Mouse (Mus musculus) midbrain, embryonic 14.5 days (tissue): ENCODE results near the gene Ppp2r5b. TPM values are rescaled to one million over a fixed set of nuclear protein-coding genes. Genes with fewer than 3 reads are reported as not detected.

Experiments
- ATAC-seq: fragments of 200-750 bp; cut with Nextera tagmentation; 2 replicates; pipeline ENCODE4 v1.8.0; 2017; ENCODE audit warnings: moderate number of reproducible peaks, moderate library complexity; ENCODE audit not compliant: low FRiP score, low TSS enrichment
- DNase-seq: peaks from one replicate; pipeline ENCODE4 v3.0.0-alpha.2; 2015
- H3K27ac ChIP-seq: fragments of 300-500 bp; sonication (generic); replicated peaks from 2 replicates; pipeline ENCODE4 v1.5.1; 2014; ENCODE audit warnings: mild to moderate bottlenecking, low read depth, low read length, moderate library complexity
- H3K27me3 ChIP-seq: fragments of 300-500 bp; sonication (generic); 2 replicates; pipeline ENCODE4 v1.6.1; 2014; ENCODE audit warnings: low read length, control low read depth, mixed read lengths; ENCODE audit not compliant: control insufficient read depth, insufficient read depth
- H3K36me3 ChIP-seq: fragments of 300-500 bp; sonication (generic); 2 replicates; pipeline ENCODE4 v1.6.1; 2014; ENCODE audit warnings: low read length, control low read depth; ENCODE audit not compliant: control insufficient read depth, insufficient read depth
- H3K4me1 ChIP-seq: fragments of 300-500 bp; sonication (generic); 2 replicates; pipeline ENCODE4 v1.6.1; 2014; ENCODE audit warnings: mild to moderate bottlenecking, antibody characterized with exemption, low read length, control low read depth; ENCODE audit not compliant: control insufficient read depth, insufficient read depth
- H3K4me2 ChIP-seq: fragments of 300-500 bp; sonication (generic); 2 replicates; pipeline ENCODE4 v1.6.1; 2014; ENCODE audit warnings: mild to moderate bottlenecking, low read length, moderate library complexity
- H3K4me3 ChIP-seq: fragments of 300-500 bp; sonication (generic); replicated peaks from 2 replicates; pipeline ENCODE4 v1.5.1; 2014; ENCODE audit warnings: low read depth, low read length
- H3K9ac ChIP-seq: fragments of 300-500 bp; sonication (generic); replicated peaks from 2 replicates; pipeline ENCODE4 v1.6.1; 2014; ENCODE audit warnings: mild to moderate bottlenecking, low read length, moderate library complexity
- H3K9me3 ChIP-seq: fragments of 300-500 bp; sonication (generic); 2 replicates; pipeline ENCODE4 v1.6.1; 2016; ENCODE audit warnings: low read length, control low read depth, mixed read lengths; ENCODE audit not compliant: control insufficient read depth
- WGBS: fragments of 180-500 bp; shearing (Covaris S2); extraction: QIAGEN DNeasy Blood & Tissue Kit; methylation state at CpG from one replicate; pipeline ENCODE4 v1.1.7; 2014; 5-methylcytosine and 5-hydroxymethylcytosine counted together
- polyA plus RNA-seq: library from polyadenylated mRNA; unstranded; fragments of >200 nt; fragmentation: Nextera tagmentation; extraction: Ambion mirVana; gene quantifications from 2 replicates; pipeline ENCODE4 v1.2.1, GENCODE M21; 2014

Gene Ppp2r5b
- polyA plus RNA-seq, 1 experiment from 2014 or later: 117 TPM

GRCm38 (mm10) chr19:6242281-6242680 is 6.6 kb upstream of the Ppp2r5b start:
- H3K9me3 ChIP-seq: no peaks in the 10 kb centered on the region
- peak overlapping the region; percentile 89 for H3K9ac ChIP-seq
- DNase-seq (peak; percentile 9), ATAC-seq (no peak)
- peak overlapping the region; percentile 88 for H3K4me2 ChIP-seq
- H3K4me3 ChIP-seq: peak overlapping the region; percentile 78
- no peaks in the 10 kb centered on the region for H3K27me3 ChIP-seq
- H3K36me3 ChIP-seq: peaks cover 31% of the 10 kb centered on the region
- WGBS: 2% methylated on average over 4 of the region's 4 CpGs
- peaks cover 11% of the 10 kb centered on the region for H3K4me1 ChIP-seq
- peak overlapping the region; percentile 61; the same call in 1 of the 2 replicates for H3K27ac ChIP-seq

GRCm38 (mm10) chr19:6241274-6242107 is 5.8 kb upstream of the Ppp2r5b start, which contains the start of gene Atg2a:
Gene Atg2a, plus strand, starts transcription at chr19:6241668.
- Histone ChIP-seq H3K4me3 (peak within 1 kb of the TSS; percentile 78), H3K9me3 (no peaks in the 10 kb centered on the region), H3K27ac (peak within 1 kb of the TSS; percentile 61), H3K9ac (peak within 1 kb of the TSS; percentile 89), H3K36me3 (peaks cover 23% of the 10 kb centered on the region), H3K4me1 (peaks cover 11% of the 10 kb centered on the region), H3K4me2 (peak within 1 kb of the TSS; percentile 88), H3K27me3 (no peaks in the 10 kb centered on the region)
- WGBS: under 1% methylated on average over 55 of the region's 55 CpGs
- DNase-seq (peak; percentile 99), ATAC-seq (peak; percentile 94)

GRCm38 (mm10) chr19:6240725-6241124 is 5.1 kb upstream of the Ppp2r5b start:
- Histone ChIP-seq H3K4me3 (no peak overlapping the region; the same call in 1 of the 2 replicates), H3K9me3 (no peaks in the 10 kb centered on the region), H3K27ac (no peak overlapping the region), H3K36me3 (peaks cover 16% of the 10 kb centered on the region), H3K9ac (no peak overlapping the region), H3K4me2 (peak overlapping the region; percentile 7; the same call in 1 of the 2 replicates), H3K4me1 (peaks cover 15% of the 10 kb centered on the region), H3K27me3 (no peaks in the 10 kb centered on the region)
- DNase-seq: no peak
- ATAC-seq: no peak
- WGBS: 33% methylated on average over 5 of the region's 5 CpGs

- Histone ChIP-seq H3K27me3 (no peaks in the 10 kb centered on the region), H3K9me3 (no peaks in the 10 kb centered on the region), H3K4me1 (peaks cover 16% of the 10 kb centered on the region), H3K4me2 (no peak overlapping the region), H3K36me3 (peaks cover 12% of the 10 kb centered on the region), H3K4me3 (no peak overlapping the region), H3K27ac (no peak overlapping the region), H3K9ac (no peak overlapping the region)
- ATAC-seq (no peak), DNase-seq (no peak)
- 75% methylated on average over 1 of the region's 1 CpGs for WGBS
Observed at GRCm38 (mm10) chr19:6240136-6240535, 4.5 kb upstream of the Ppp2r5b start.

GRCm38 (mm10) chr19:6238740-6239139 is 3.1 kb upstream of the Ppp2r5b start:
- Histone ChIP-seq H3K36me3 (peaks cover 4% of the 10 kb centered on the region; the same call in 1 of the 2 replicates), H3K9me3 (no peaks in the 10 kb centered on the region), H3K9ac (no peak overlapping the region), H3K4me1 (peaks cover 26% of the 10 kb centered on the region), H3K27me3 (no peaks in the 10 kb centered on the region), H3K27ac (no peak overlapping the region), H3K4me3 (no peak overlapping the region), H3K4me2 (no peak overlapping the region)
- no peak for DNase-seq
- no peak for ATAC-seq

GRCm38 (mm10) chr19:6236842-6237241 is 1.2 kb upstream of the Ppp2r5b start:
- H3K4me2 ChIP-seq: no peak overlapping the region
- no peaks in the 10 kb centered on the region for H3K27me3 ChIP-seq
- DNase-seq: no peak
- peaks cover 22% of the 10 kb centered on the region for H3K36me3 ChIP-seq
- H3K4me1 ChIP-seq: peaks cover 16% of the 10 kb centered on the region
- no peak overlapping the region for H3K27ac ChIP-seq
- 69% methylated on average over 7 of the region's 7 CpGs for WGBS
- no peak for ATAC-seq
- no peak overlapping the region for H3K9ac ChIP-seq
- no peaks in the 10 kb centered on the region for H3K9me3 ChIP-seq
- H3K4me3 ChIP-seq: no peak overlapping the region

- no peaks in the 10 kb centered on the region for H3K27me3 ChIP-seq
- H3K27ac ChIP-seq: peak overlapping the region; percentile 91
- peak overlapping the region; percentile 91 for H3K4me3 ChIP-seq
- no peaks in the 10 kb centered on the region for H3K9me3 ChIP-seq
- H3K4me2 ChIP-seq: peak overlapping the region; percentile 97
- H3K36me3 ChIP-seq: peaks cover 30% of the 10 kb centered on the region
- DNase-seq (peak; percentile 96), ATAC-seq (peak; percentile 89)
- peaks cover 16% of the 10 kb centered on the region for H3K4me1 ChIP-seq
- H3K9ac ChIP-seq: peak overlapping the region; percentile 88; the same call in 1 of the 2 replicates
- WGBS: 0% methylated on average over 9 of the region's 9 CpGs
Observed at GRCm38 (mm10) chr19:6236053-6236441, 375 bp upstream of the Ppp2r5b start.

- peaks cover 46% of the 10 kb centered on the region for H3K36me3 ChIP-seq
- no peak for ATAC-seq
- DNase-seq: no peak
- 66% methylated on average over 11 of the region's 11 CpGs for WGBS
- no peaks in the 10 kb centered on the region for H3K27me3 ChIP-seq
- no peaks in the 10 kb centered on the region for H3K9me3 ChIP-seq
- H3K4me2 ChIP-seq: peak overlapping the region; percentile 97
- H3K4me3 ChIP-seq: peak overlapping the region; percentile 91
- H3K4me1 ChIP-seq: peaks cover 16% of the 10 kb centered on the region
- H3K27ac ChIP-seq: no peak overlapping the region
- H3K9ac ChIP-seq: peak overlapping the region; percentile 88
Observed at GRCm38 (mm10) chr19:6234337-6235083, 1.2 kb downstream of the Ppp2r5b start.
